Mouse (Mus musculus) skeletal muscle tissue, adult 2 months (tissue): Measurements from ENCODE around the gene Nxpe3.
"Not testable (repeated sequence)": the region's sequence is repeated elsewhere in the genome, so short reads cannot be mapped to it uniquely, and the experiment has no call there.

Source experiments
- DNase-seq: peaks from one replicate; pipeline ENCODE4 v3.0.0-alpha.2; 2012; ENCODE audit warnings: low read depth, low spot score

Gene Nxpe3

GRCm38 (mm10) chr16:55890346-55891136 is 4.5 kb downstream of the Nxpe3 start:
- DNase-seq = no peak

GRCm38 (mm10) chr16:55889451-55889850 is 5.6 kb downstream of the Nxpe3 start:
- DNase-seq = no peak

- no peak for DNase-seq
Measured at GRCm38 (mm10) chr16:55888584-55888960, 6.5 kb downstream of the Nxpe3 start.

- DNase-seq = no peak
Measured at GRCm38 (mm10) chr16:55887814-55888583, 7.1 kb downstream of the Nxpe3 start.

GRCm38 (mm10) chr16:55884246-55884645 is 10.8 kb downstream of the Nxpe3 start:
- DNase-seq = no peak

GRCm38 (mm10) chr16:55876025-55876424 is 19.1 kb downstream of the Nxpe3 start:
- no peak for DNase-seq

- no peak for DNase-seq
Measured at GRCm38 (mm10) chr16:55863832-55864231, 31.3 kb downstream of the Nxpe3 start.

- peak; percentile 67 for DNase-seq
Measured at GRCm38 (mm10) chr16:55863149-55863815, 31.8 kb downstream of the Nxpe3 start.

- no peak for DNase-seq
Measured at GRCm38 (mm10) chr16:55861104-55861503, 34.0 kb downstream of the Nxpe3 start.

- DNase-seq = not testable (repeated sequence)
Measured at GRCm38 (mm10) chr16:55859421-55859820, 35.7 kb downstream of the Nxpe3 start.

- DNase-seq = peak; percentile 22
Measured at GRCm38 (mm10) chr16:55858465-55858864, 36.6 kb downstream of the Nxpe3 start.

- DNase-seq = peak; percentile 65
Measured at GRCm38 (mm10) chr16:55852943-55853727, 42.0 kb downstream of the Nxpe3 start.

GRCm38 (mm10) chr16:55852515-55852914 is 42.6 kb downstream of the Nxpe3 start:
- DNase-seq = no peak

GRCm38 (mm10) chr16:55850485-55850884 is 44.6 kb downstream of the Nxpe3 start:
- DNase-seq = no peak

- no peak for DNase-seq
Measured at GRCm38 (mm10) chr16:55847679-55848078, 47.4 kb downstream of the Nxpe3 start.

GRCm38 (mm10) chr16:55844847-55845246 is 50.2 kb downstream of the Nxpe3 start:
- DNase-seq = no peak

- no peak for DNase-seq
Measured at GRCm38 (mm10) chr16:55843919-55844318, 51.2 kb downstream of the Nxpe3 start.

GRCm38 (mm10) chr16:55843134-55843533 is 52.0 kb downstream of the Nxpe3 start:
- no peak for DNase-seq

- DNase-seq = no peak
Measured at GRCm38 (mm10) chr16:55841506-55841905, 53.6 kb downstream of the Nxpe3 start.

GRCm38 (mm10) chr16:55838510-55839474 is 56.3 kb downstream of the Nxpe3 start, which contains the start of gene Nfkbiz:
TSS of gene Nfkbiz (minus strand) at chr16:55838899.
- peak; percentile 67 for DNase-seq
